Mouse (Mus musculus) G1E (cell line): ENCODE measurements around the gene Gtf2ird1.

Experiments
- CTCF ChIP-seq: IDR thresholded peaks from 2 replicates; pipeline ENCODE4 v1.5.1; 2012; ENCODE audit warnings: low read depth, low read length, inconsistent platforms, mixed read lengths
- GATA1 ChIP-seq: IDR thresholded peaks from 2 replicates; pipeline ENCODE4 v1.6.1; 2012; ENCODE audit warnings: borderline replicate concordance, low read length, inconsistent platforms, mixed read lengths
- GATA2 ChIP-seq: IDR thresholded peaks from 2 replicates; pipeline ENCODE4 v1.6.1; 2012; ENCODE audit warnings: low read depth, low read length, inconsistent platforms, borderline replicate concordance

DNA sequence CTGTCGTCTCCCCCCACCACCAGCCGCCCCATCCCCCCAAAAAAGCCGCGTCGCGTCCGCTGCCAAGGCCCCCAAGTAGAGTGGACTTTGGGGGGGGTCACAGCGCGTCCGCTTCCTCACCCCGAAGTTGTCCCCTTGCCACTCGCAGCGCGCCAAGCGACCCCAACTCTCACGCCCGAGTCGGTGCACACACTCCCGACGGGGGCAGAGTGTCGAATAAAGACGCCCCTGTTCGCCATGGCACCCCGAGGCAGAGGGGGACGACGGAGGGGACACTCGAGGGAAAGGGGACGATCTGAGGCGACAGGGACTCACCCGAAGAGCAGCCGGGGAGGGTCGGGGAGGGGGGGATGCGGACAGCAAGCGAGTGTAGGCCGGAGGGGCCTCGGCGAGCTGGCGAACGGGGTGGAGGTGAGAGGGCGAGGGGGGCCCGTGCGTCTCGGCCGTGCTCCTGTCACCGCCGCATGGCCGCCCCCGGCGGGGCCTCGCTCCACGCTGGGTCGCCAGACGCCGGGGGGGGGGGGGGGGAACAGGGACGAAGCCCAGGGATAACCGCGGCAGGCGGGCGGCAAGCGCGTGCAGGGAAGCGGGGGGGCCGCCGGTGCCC lies 142.3 kb downstream of the Gtf2ird1 start:
- no peak for TF ChIP-seq CTCF
- no peak for TF ChIP-seq GATA1
- no peak for TF ChIP-seq GATA2
